Mouse (Mus musculus): Measurements from ENCODE around the gene Ggcx.

GRCm38 (mm10) chr6:72415181-72415580 is 1.1 kb downstream of the Ggcx start:
- TF ChIP-seq POLR2A (IDR thresholded peaks at IDR 0.05; ENCODE audit: low read depth, low read length) (no peak), CTCF (IDR thresholded peaks at IDR 0.05; ENCODE audit: extremely low read depth, insufficient read depth, insufficient read length, insufficient replicate concordance) (no peak)
